Mouse (Mus musculus) cerebellum, adult 9-11 months (tissue): Measurements from ENCODE around the gene Rnf149.
A peak's percentile ranks its signal among the peaks of the same experiment; 100 is the strongest.
"Not testable (repeated sequence)": the region's sequence is repeated elsewhere in the genome, so short reads cannot be mapped to it uniquely, and the experiment has no call there.

Experiments used
- DNase-seq: peaks from one replicate; pipeline ENCODE4 v3.0.0; 2022

The Rnf149 gene

DNA sequence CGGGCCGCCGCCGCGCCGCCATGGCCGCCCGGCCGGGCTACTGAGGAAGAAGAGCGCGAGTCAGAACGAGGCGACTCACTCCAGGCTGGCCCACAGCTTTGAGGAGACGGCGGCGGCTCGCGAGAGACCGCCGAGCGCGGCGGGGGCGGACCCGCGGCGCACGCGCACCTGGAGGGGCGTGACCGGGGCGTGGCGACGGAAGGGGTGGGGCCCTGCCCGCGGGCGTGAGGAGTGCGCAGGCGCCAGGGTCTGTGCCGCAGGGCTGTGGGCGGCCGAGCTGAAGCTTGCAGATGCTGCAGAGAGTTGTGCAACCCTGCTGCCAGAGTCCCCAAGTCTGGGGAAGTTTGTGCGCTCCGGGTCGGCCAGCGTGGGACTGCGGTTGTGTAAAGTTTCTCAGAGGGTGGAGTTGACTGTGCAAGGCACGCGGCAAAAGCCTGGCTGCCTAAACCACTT, at the start of gene Rnf149:
TSS of gene Rnf149 (minus strand) at position 153 of the 453 bp plus-strand sequence.
- DNase-seq, result peak; percentile 94

DNA sequence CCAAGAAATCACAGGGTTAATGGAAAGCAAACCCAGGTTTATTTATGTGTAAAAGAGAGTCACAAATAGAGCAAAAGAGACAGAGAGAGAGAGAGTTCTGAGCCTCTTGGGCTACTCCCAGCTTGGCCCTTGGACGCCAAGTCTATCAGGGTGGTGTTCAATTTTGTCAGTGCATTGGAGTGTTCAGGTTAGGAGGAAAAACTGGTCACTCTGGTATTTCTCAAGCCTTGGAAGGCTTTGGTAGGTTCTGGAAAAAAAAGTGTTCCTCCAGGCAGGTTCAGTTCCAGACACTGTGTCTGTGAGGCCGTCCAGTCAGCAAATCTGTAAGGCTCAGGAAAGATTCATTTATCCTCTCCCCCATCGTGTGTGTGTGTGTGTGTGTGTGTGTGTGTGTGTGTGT, 48.3 kb upstream of the Rnf149 start:
- DNase-seq, result no peak

DNA sequence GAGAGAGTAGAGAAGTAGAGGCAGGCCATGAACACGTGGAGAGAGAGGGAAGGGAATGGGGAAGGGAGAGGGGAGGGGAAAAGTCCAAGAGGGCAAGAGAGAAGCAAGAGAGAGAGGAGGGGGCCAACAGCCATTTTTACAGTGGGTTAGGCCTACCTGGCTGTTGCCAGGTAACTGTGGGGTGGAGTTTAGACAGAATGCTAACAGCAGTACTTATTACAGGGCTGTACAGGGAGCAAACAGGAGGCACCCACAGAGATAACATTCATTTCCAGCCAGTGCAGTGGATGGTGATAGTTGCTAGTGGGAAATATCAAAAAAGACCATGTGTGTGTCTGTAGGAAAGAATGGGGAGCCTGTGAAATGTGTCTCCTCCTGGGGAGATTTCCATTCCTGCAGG, 46.5 kb upstream of the Rnf149 start:
- no peak for DNase-seq

DNA sequence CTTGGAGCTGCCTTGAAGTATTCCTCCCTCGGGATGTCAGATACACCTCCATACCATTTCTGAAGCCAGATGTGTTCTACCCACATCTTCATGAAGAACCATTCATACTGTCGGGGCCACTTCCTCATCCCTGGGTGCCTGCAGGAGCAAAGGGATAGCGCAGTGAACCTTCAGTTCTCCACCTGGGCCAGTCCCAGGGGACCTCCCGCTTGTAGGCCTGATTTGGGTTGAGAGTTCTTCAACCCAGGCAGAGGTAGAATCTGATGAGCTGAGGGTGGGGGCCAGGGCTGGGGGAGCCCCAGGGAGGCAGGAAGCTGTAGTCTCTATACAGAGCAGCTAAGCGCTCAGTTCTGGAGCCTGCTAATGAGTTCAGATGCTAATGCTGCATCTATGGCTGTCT, 45.9 kb upstream of the Rnf149 start:
- DNase-seq, result no peak

DNA sequence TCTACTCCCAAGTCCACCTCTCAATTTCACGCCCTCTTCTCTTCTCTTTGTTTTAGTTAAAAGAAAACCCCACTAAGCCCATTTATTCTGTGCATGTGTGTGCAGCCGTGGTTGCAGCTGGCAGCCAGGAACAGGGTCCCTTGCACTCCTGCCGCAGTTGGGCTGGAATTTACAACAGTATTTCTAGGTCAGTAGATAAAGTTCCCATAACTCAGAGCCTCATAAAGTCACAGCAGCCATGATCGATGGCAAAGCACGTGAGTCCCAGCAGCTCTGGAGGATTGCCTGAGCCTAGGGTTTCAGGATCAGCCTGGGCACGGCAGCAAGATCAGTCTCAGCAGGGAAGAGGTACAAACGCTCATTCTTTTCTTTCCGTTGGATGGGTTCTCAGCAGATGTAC, 41.3 kb upstream of the Rnf149 start:
- no peak for DNase-seq

DNA sequence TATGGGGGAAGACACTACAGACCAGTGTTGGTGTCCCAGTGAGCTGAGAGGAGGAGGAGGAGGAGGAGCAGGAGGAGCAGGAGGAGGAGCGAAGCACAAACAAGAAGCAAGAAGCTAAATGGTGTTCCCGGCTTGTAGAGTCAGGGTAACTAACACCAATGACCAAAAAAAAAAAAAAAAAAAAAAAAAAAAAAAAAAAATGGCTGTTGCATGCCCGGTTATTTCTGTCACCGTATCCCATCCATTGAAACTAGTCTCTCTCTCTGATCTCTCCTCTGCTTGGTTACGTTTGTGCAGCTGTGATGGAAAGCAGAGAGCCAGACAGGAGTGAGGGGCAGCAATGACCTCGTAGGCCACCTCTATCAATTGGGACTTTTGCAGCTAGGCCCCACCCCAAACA, 38.3 kb upstream of the Rnf149 start:
- no peak for DNase-seq

DNA sequence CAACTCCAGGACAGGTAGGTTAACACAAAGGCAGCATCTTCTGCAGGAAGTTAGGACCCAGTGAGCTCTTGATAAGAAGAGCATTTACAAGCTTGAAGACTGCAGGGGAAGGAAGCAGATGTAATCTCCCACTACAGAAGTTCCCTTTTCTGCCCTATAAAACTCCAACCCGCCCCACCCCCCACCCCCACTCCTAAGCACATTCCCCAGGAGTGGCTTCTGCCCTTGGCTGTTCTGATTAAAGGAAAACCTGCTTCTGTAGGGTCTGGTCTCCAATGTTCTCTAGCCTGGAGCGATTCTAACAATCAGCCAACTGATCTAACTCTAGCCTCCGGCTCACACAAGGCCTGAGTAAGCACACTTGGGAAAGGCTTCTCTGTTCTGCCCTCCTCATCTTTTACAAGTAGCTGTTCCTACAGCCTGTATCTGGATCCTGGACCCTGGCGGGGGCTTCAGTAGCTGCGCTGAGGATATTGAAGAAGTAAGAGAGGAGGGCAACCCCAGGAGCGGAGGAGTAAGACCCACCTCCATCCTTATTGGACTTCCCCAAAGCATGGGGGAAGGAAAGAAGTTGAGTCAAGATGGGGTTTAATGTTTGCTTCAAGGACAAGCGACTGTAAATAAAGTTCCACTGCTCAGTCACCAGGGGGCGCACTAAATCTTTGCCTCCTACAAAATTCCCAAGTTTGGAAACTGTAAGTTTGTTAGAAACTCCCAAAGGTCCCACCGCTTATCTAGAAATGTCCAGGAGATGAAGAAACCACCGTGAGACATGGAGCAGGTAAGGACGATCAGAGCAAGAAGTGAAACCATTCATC, 37.5 kb upstream of the Rnf149 start:
- DNase-seq, result no peak

DNA sequence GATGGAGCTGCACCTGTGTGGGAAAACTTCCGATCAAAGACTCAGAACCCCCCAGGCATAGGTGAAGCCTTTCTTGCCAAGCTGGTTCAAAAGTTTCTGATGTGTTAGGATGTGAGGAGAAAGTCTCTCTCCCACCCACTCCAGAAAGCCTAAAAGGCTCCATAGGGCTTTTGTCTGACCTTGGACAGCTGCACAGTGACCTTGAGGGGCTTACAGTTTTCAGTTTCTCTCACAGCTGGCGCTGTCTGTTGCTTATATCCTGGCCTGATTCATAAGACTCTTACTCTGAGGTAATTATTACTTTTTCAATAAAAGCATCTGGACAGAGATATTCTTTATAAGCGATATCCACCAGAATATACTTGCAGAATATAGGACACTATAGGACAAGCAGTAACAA, 35.9 kb upstream of the Rnf149 start:
- no peak for DNase-seq

DNA sequence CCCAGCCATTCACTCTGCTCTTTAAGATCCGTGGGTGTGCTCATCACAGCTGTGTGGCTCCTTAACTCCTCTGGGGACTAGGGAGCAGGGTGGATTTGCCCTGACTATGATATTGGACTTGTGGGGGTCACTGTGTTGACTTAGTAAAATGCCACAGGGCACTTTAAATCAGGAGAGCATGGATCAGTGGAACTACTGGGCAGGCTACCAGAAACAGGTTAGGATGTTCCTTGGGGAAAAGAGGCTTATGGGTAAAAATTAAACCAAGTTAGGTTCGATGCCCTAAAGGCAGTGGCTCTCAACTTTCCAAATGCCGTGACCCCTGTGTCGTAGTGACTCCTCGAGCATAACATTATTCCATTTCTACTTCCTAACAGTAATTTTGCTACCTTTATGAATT, 35.3 kb upstream of the Rnf149 start:
- no peak for DNase-seq

DNA sequence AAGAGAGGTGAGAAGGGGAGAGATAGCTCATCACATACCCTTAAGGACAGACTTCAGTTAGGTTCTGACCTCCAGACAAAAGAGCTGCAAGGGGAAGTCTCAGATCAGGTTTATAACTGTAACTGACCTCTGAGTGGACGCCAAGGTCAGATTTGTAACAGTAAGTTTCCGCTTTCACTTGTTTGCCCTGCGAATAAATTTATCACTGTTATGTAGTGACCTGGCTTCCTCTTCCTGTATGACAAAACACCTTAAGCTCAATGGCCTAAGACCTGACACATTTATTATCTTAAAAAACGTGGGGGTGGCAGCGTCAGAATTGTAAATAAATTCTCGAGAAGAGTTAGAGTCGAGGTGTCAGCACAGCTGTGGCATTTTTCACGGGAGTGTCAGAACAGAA, 31.3 kb upstream of the Rnf149 start:
- DNase-seq, result no peak

DNA sequence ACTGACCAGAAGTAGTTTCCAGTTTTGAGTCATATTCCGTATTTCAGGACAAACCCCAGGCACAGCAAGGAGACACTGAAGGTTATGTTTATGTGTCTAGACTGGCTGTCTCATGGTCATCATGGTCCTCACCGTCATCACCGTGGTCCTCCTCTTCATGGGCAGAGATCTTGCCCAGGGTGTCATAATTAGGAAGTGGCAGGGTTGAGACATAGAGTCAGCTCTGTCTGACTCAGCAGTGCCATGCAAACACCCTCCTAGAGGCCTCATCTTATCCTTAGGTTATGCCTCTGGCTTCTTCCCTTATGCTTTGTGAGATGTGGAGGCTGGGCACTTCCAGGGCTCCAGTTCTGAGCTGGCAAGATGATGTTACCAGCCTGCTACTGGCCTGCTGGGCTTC, 25.3 kb upstream of the Rnf149 start:
- no peak for DNase-seq

DNA sequence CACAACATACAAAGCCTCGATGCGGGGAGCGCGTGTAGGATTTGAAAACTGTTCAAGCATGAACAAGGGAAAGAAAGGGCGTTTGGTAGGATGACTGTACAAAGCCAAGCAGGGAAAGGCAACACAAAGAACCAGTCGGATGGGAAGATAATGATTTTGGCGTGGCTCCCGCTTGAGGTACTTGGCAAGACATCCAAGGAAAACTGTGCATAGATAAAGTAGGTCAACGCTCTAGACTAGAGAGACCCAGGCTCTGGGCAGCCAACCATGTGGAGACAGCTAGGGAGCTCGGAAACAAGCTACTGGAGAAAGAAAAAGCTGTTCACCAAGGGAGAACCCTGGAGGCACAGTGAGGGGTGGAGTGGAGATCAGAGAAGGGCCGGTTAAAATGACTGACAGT, 21.5 kb upstream of the Rnf149 start:
- DNase-seq, result peak; percentile 71

DNA sequence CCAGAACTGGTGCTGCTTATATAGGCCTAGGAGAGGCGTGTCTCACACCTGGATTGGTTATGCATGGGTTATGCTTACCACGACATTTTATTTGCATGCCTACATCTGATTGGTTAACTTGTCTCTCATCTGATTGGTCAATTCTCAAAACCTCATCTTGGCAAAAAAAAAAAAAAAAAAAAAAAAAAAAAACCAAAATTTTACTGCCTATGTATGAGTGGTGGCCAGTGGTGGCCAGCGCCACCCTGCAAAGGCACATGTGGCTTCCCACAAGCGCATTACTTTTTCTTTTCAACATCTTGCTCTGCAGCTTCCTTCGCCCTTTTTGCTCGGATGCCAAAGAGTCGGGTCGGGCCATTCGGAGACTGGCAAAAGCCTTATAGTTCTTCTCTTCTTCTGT, 19.9 kb upstream of the Rnf149 start:
- not testable (repeated sequence) for DNase-seq

DNA sequence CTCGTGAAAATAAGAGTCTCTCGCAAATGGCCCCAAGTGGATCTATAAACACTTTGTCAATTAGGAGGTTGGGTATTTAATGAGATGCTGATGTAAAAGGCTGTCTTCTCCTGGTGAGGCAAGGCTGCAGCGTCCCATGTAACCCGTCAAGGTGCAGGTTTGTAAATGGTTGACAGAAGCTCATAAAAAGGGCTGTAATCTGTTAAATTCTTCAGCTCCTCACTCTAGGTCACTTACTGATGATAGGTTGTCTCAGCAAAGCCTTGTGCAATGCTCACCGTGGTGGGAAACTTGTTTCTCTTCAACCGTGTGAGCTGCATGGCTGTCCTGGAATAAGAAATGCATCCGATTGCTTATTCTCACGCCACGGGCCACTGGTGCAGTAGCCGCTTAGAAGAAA, 16.6 kb upstream of the Rnf149 start:
- DNase-seq, result no peak

DNA sequence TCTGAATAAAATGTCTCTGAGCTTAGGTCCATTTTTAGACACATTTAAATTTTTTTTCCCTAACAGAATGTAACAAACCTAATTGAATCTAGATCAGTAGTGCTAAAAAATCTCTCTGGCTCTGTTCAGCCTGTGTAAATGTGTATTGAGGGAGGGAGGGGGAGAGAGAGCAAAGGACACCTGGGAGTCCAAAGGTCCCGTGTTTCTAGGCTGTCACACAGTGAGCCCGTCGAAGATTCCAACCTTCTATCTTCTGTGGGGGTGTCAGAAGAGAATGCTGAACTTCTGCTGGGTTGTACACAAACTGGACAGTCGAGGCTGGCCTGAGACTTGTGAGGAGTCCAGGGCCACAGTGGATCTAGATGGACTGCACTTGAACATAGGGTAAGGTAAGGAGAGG, 14.9 kb upstream of the Rnf149 start:
- no peak for DNase-seq

DNA sequence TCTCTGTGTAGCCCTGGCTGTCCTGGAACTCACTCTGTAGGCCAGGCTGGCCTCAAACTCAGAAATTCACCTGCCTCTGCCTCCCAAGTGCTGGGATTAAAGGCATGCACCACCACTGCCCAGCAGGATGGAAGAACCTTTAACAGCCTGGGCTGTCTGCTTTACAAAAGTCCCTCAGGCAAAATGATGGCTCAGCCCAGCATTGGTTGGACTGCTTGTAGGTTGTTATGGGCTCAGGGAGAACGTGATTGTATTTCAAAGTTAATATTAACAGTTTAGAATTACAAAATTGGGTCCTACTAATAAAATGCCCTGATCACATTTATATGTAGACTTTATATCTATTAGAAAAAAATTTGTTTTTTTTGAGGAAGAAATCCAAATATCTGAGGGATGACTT, 14.4 kb upstream of the Rnf149 start:
- DNase-seq, result not testable (repeated sequence)

DNA sequence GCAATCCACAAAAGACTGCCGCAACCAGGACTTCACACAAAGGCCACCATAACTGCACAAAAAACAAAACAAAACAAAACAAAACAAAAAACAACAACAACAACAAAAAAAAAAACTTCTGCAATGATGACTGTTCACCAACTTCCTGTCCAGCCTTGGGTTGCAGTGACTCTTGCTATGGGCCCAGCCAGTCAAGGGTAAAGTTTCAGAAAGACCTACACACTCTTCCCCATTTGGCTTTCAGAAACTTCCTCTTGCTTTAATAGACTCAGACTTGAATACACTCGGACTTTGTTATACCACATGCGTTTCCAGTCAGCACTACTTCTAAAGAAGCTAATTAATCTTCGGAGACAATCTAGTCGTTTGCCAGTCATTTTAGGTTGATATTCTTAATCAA, 13.0 kb upstream of the Rnf149 start:
- no peak for DNase-seq

DNA sequence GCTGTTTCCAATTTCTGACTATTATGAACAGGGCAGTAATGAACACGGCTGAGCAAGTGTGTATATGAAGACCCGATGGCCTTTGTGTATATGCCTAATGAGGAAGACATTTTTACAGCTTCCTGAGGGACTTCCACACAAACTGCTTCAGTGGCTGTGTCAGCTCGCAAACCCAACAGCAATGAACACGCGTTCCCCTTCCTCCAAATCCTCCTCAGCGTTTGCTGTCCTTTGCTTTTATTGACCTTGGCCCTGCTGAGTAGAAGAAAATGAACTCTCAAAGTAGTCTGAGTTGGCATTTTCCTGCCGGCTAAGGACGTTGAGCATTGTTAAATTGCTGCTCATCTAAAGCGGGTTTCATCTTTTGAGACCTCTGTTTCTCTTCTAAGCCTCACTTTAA, 8.2 kb upstream of the Rnf149 start:
- no peak for DNase-seq

DNA sequence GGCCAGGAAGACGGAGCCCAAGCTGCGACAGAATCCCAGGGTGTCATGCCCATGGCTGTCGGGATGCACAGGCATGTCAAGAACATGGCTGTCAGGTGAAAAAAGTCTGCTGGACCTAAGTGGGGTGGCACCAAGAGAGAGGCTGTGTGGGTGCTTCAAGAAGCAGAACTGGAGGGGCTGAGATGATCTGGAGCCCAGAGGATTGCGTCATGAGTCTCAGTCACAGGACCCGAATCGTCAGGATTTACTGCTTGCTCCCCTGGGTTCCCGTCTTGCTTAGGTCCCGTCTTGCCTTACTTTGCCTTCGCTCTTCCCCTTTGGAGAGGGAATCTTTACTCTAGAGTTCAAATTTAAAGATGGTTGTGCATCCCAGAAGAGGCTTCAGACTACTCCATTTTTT, 6.0 kb upstream of the Rnf149 start:
- DNase-seq, result no peak

DNA sequence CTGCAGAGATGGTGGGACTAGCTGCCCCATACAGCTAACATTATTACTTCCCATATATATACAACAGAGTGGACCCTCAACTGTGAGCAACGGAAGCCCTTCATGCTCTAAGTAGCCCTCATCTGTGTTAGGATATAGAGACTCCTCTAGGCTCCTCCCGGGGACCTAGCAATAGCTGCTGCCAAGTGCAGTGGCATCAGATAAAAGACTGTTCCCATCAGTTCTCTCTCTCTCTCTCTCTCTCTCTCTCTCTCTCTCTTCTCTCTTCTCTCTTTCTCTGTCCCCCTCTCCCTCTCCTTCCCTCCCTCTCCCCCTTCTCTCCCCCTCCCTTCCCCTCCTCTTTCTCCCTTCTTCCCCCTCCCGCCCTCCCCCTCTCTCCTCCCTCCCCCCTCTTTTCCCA, 4.0 kb upstream of the Rnf149 start:
- no peak for DNase-seq

DNA sequence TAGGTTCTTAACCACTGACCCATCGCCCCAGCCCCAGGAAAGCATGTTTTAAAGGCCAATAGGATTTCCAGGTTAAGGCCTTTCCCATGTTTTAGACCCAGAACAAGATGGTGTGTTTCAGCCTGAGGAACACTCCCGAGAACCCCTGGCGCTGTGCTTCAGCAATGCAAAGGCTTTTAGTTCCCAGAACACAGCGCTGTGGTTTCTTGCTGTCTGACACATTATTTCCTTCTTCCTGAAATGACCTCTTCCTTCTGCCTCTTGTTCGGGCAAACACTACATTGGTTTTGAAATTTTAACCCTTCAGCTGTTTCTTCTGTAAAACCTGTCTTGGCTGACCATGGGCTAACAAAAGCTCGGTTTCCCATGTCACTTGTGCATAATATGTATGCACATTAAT, 1.9 kb upstream of the Rnf149 start:
- no peak for DNase-seq

DNA sequence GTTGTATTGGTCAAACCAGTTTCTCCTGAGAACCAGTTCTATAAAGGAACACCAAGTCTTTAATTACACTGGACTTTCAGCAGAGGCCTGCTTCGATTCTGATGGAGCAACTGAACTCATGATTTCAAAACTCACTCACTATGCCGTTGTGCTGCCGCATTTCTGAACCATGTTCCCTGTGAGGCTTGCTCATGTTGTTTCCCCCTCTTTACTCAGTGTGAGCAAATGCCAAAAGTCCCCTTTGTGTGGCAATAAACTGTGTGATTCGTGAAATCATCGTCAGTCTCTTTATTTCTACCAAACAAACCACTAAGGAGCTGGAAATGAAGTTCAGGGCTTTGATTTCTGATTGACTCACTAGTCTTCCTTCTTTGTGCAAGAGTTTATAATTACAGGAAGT, 1.2 kb upstream of the Rnf149 start:
- DNase-seq, result no peak

DNA sequence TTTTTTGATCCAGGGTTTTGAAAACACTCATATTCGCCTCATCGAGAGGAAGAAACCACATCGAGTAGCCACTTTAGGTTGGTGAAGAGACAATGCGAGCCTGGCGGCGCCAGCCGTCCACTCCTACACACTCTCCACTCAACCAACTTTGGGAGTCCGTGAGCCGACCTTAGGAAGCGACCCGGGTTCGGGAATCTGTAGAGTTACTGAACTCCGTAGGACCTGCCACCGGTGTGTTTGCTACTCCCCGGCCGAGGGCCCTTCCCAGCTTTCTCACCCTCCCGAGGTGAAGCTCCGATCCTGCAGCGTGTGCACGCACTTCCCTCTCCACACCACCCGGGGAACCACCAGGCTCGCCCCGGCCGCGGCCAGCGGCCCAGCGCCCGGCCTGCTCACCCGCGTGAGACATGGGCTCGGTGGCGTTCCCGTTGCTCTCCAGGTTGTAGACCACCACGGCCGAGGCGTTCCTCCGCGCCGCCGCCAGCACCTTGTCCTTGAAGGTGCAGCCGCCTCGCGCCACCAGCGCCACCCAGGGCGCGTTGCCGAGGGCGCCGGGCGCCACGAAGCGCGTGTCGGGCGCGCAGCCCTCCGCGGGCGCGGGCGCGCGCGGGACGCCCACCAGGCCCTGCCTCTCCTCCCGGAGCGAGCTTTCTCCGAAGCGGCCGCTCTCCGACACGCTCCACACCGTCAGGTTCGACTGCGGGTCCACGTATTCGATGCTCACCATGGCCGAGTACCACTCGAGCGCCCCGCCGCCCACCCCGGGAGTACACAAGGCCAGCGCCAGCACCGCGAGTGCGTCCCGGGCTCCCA, 568 bp downstream of the Rnf149 start:
- no peak for DNase-seq

DNA sequence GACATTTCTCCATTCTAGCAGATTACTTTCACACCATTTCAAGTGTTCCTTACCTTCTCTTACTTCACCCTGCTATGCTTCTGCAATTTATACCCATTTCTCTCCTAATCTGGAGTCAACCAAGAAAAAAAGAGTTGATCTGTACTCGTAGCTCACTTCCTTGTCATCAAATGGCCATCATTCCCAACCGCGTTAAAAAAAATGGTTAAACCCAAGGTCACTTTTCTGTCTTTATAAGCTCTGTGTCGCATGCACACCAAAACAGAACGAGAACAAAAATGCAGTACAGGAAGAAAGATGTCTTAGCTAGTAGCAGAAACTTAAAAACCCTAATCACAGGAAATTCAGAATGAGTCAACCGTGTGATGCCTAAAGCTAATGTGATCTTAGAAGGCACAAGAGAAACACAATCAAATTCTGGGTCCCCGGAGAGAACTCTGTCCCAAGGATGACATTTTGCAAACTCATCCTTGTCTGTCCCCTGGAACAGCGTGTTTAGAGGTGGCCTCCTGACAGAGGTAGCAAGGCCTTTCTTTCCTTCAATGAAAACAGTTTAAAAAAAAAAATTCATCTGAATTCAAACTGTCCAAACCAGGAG, 1.3 kb downstream of the Rnf149 start:
- DNase-seq, result no peak
